Mouse (Mus musculus): ENCODE measurements around the gene Anapc15.

- TF ChIP-seq CTCF (IDR thresholded peaks at IDR 0.05; ENCODE audit: low read depth, low read length) (no peak), POLR2A (IDR thresholded peaks at IDR 0.05; ENCODE audit: borderline replicate concordance, low read depth, low read length) (no peak)
Observed at GRCm38 (mm10) chr7:101852846-101853245, 10.7 kb upstream of the Anapc15 start.
